Mouse (Mus musculus) CD4-positive, CD25-positive, alpha-beta regulatory T cell, adult 2 months (primary cell): Measurements from ENCODE around the gene 1700001P01Rik.

ENCODE experiments used
- DNase-seq: peaks from one replicate; pipeline ENCODE4 v3.0.0-alpha.2; 2012; ENCODE audit warnings: low read depth, low spot score

The 1700001P01Rik gene

GRCm38 (mm10) chr11:97775808-97776496 is at the start of gene 1700001P01Rik:
TSS of gene 1700001P01Rik (minus strand) at chr11:97775918.
- DNase-seq: no peak

- peak; percentile 77 for DNase-seq
Observed at GRCm38 (mm10) chr11:97825295-97825694, 49.6 kb upstream of the 1700001P01Rik start.

- no peak for DNase-seq
Observed at GRCm38 (mm10) chr11:97824895-97825294, 49.2 kb upstream of the 1700001P01Rik start.

GRCm38 (mm10) chr11:97824168-97824567 is 48.5 kb upstream of the 1700001P01Rik start:
- DNase-seq: no peak

GRCm38 (mm10) chr11:97822840-97823603 is 47.3 kb upstream of the 1700001P01Rik start:
- DNase-seq: no peak

GRCm38 (mm10) chr11:97821401-97822064 is 45.8 kb upstream of the 1700001P01Rik start:
- peak; percentile 71 for DNase-seq

GRCm38 (mm10) chr11:97820840-97821239 is 45.1 kb upstream of the 1700001P01Rik start:
- no peak for DNase-seq

- DNase-seq: no peak
Observed at GRCm38 (mm10) chr11:97819923-97820322, 44.2 kb upstream of the 1700001P01Rik start.

- no peak for DNase-seq
Observed at GRCm38 (mm10) chr11:97819102-97819501, 43.4 kb upstream of the 1700001P01Rik start.

GRCm38 (mm10) chr11:97818571-97818970 is 42.9 kb upstream of the 1700001P01Rik start:
- no peak for DNase-seq

GRCm38 (mm10) chr11:97818003-97818402 is 42.3 kb upstream of the 1700001P01Rik start:
- no peak for DNase-seq

GRCm38 (mm10) chr11:97817379-97817778 is 41.7 kb upstream of the 1700001P01Rik start:
- no peak for DNase-seq

GRCm38 (mm10) chr11:97816916-97817315 is 41.2 kb upstream of the 1700001P01Rik start:
- no peak for DNase-seq

GRCm38 (mm10) chr11:97816176-97816575 is 40.5 kb upstream of the 1700001P01Rik start:
- no peak for DNase-seq

GRCm38 (mm10) chr11:97815736-97816135 is 40.0 kb upstream of the 1700001P01Rik start:
- DNase-seq: no peak

- no peak for DNase-seq
Observed at GRCm38 (mm10) chr11:97813746-97814515, 38.2 kb upstream of the 1700001P01Rik start.

- DNase-seq: no peak
Observed at GRCm38 (mm10) chr11:97813085-97813484, 37.4 kb upstream of the 1700001P01Rik start.

GRCm38 (mm10) chr11:97812491-97812921 is 36.8 kb upstream of the 1700001P01Rik start:
- DNase-seq: no peak

GRCm38 (mm10) chr11:97811569-97812362 is 36.0 kb upstream of the 1700001P01Rik start:
- no peak for DNase-seq

GRCm38 (mm10) chr11:97810970-97811369 is 35.3 kb upstream of the 1700001P01Rik start:
- no peak for DNase-seq

GRCm38 (mm10) chr11:97810356-97810755 is 34.6 kb upstream of the 1700001P01Rik start:
- peak; percentile 74 for DNase-seq
